Mouse (Mus musculus) liver, postnatal 0 days (tissue): ENCODE measurements at regions not wholly inside any gene's neighbourhood (a gene's known extent, or its start where the extent isn't known, plus 50 kb on each side); places are given as distances from the start of the nearest gene placed in this dataset.

ENCODE experiments used
- CTCF ChIP-seq: sonication (generic); IDR thresholded peaks from 2 replicates; pipeline ENCODE4 v1.5.1; 2016; ENCODE audit warnings: antibody characterized with exemption, low read depth
- EP300 ChIP-seq: IDR thresholded peaks from 2 replicates; pipeline ENCODE4 v1.6.1; 2016; ENCODE audit warnings: antibody characterized with exemption, low read depth, mild to moderate bottlenecking

- TF ChIP-seq CTCF (no peak), EP300 (no peak)
Measured at GRCm38 (mm10) chr9:98221766-98222165, 65.5 kb upstream of the Nmnat3 start.
